In the genomic region with DNA sequence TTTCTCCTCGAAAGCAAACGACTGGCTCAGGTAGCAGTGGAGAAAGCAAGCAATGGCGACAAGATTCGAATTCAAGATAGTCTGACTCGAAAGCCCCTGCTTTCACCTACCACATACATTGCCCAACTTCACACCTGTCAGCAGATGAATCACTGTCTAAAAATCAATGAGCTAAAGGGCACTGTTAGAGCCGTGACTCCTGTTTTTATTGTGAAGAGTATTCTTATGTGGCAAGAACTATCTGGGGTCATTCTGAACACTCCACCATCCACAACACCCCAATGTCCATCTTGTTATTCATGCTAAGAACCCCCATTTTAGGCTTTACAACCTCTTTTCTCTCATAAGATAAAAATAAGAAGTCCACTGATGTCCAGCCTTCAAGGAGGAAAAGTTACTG, we compare ENCODE assay signal across 19 mouse cellular contexts.
"Had no signal": no experiment of that assay in that cellular context is flagged by ENCODE, and none has a peak within 500 bp of the region (broad histone marks: within the 10 kb centered on the region; RNA-seq: fewer than 3 reads in every experiment).

No protein-coding gene starts in this region.

- H3K4me2 ChIP-seq: liver, embryonic 13.5 days; liver, embryonic 15.5 days; lung, embryonic 14.5 days; midbrain, embryonic 12.5 days; midbrain, embryonic 15.5 days; neural tube, embryonic 13.5 days; neural tube, embryonic 15.5 days had no signal

- H3K36me3 ChIP-seq: liver, embryonic 13.5 days; liver, embryonic 15.5 days; midbrain, embryonic 12.5 days; midbrain, embryonic 15.5 days; neural tube, embryonic 13.5 days; neural tube, embryonic 15.5 days had no signal

- H3K4me3 ChIP-seq: liver, embryonic 13.5 days; liver, embryonic 15.5 days; midbrain, embryonic 12.5 days; midbrain, embryonic 15.5 days; myocyte; neural tube, embryonic 13.5 days; neural tube, embryonic 15.5 days had no signal

- DNase-seq: liver, embryonic 13.5 days; lung, adult 18-20 months; lung, embryonic 14.5 days; lung, postnatal 10 days; lung, postnatal 4 days; retina, postnatal 1 day; right cerebral cortex, adult 18-20 months; right cerebral cortex, postnatal 25 days; right cerebral cortex, postnatal 4 days; spleen, adult 18-20 months; thymus, adult 18-20 months; thymus, postnatal 14 days; thymus, postnatal 36 days had no signal

- ATAC-seq: midbrain, embryonic 15.5 days had no signal

- H3K27ac ChIP-seq: liver, embryonic 13.5 days; liver, embryonic 15.5 days; midbrain, embryonic 12.5 days; midbrain, embryonic 15.5 days; neural tube, embryonic 13.5 days; neural tube, embryonic 15.5 days had no signal

- H3K9ac ChIP-seq: liver, embryonic 13.5 days; liver, embryonic 15.5 days; lung, embryonic 14.5 days; midbrain, embryonic 12.5 days; midbrain, embryonic 15.5 days; neural tube, embryonic 13.5 days; neural tube, embryonic 15.5 days had no signal

- H3K9me3 ChIP-seq: liver, embryonic 13.5 days; liver, embryonic 15.5 days; midbrain, embryonic 12.5 days; midbrain, embryonic 15.5 days; neural tube, embryonic 13.5 days; neural tube, embryonic 15.5 days had no signal

- H3K4me1 ChIP-seq: liver, embryonic 13.5 days; liver, embryonic 15.5 days; midbrain, embryonic 15.5 days; neural tube, embryonic 13.5 days; neural tube, embryonic 15.5 days had no signal

- H3K27me3 ChIP-seq: liver, embryonic 13.5 days; liver, embryonic 15.5 days; neural tube, embryonic 13.5 days; neural tube, embryonic 15.5 days had no signal
